Mouse (Mus musculus) midbrain, embryonic 16.5 days (tissue): Measurements from ENCODE around the gene Slc35b1. TPM values are rescaled to one million over a fixed set of nuclear protein-coding genes. Genes with fewer than 3 reads are reported as not detected.
A peak's percentile ranks its signal among the peaks of the same experiment; 100 is the strongest.

Experiments
- ATAC-seq: fragments of 200-750 bp; cut with Nextera tagmentation; 2 replicates; pipeline ENCODE4 v1.8.0; 2017; ENCODE audit warnings: moderate TSS enrichment
- H3K27ac ChIP-seq: fragments of 300-500 bp; sonication (generic); 2 replicates; pipeline ENCODE4 v1.5.1; 2014; ENCODE audit warnings: mild to moderate bottlenecking, low read length, mixed read lengths
- H3K27me3 ChIP-seq: fragments of 300-500 bp; sonication (generic); 2 replicates; pipeline ENCODE4 v1.6.1; 2014; ENCODE audit warnings: low read depth, low read length, mixed read lengths; ENCODE audit not compliant: control insufficient read depth, insufficient read depth
- H3K36me3 ChIP-seq: fragments of 300-500 bp; sonication (generic); 2 replicates; pipeline ENCODE4 v1.6.1; 2014; ENCODE audit warnings: mild to moderate bottlenecking, low read length, moderate library complexity, mixed read lengths; ENCODE audit not compliant: control insufficient read depth, insufficient read depth
- H3K4me1 ChIP-seq: fragments of 300-500 bp; sonication (generic); 2 replicates; pipeline ENCODE4 v1.6.1; 2014; ENCODE audit warnings: mild to moderate bottlenecking, low read length, mixed read lengths; ENCODE audit not compliant: control insufficient read depth, insufficient read depth
- H3K4me2 ChIP-seq: fragments of 300-500 bp; sonication (generic); 2 replicates; pipeline ENCODE4 v1.6.1; 2014; ENCODE audit warnings: mild to moderate bottlenecking, low read length, mixed read lengths
- H3K4me3 ChIP-seq: fragments of 300-500 bp; sonication (generic); 2 replicates; pipeline ENCODE4 v1.5.1; 2014; ENCODE audit warnings: low read depth, mild to moderate bottlenecking, low read length, moderate library complexity, mixed read lengths
- H3K9ac ChIP-seq: fragments of 300-500 bp; sonication (generic); 2 replicates; pipeline ENCODE4 v1.6.1; 2014; ENCODE audit warnings: low read depth, low read length, mixed read lengths
- H3K9me3 ChIP-seq: fragments of 300-500 bp; sonication (generic); replicated peaks from 2 replicates; pipeline ENCODE4 v1.6.1; 2014; ENCODE audit warnings: mild to moderate bottlenecking, low read length, mixed read lengths; ENCODE audit not compliant: control insufficient read depth, poor library complexity, severe bottlenecking
- WGBS: fragments of 180-500 bp; shearing (Covaris S2); extraction: QIAGEN DNeasy Blood & Tissue Kit; methylation state at CpG from one replicate; pipeline ENCODE4 v1.1.7; 2014; 5-methylcytosine and 5-hydroxymethylcytosine counted together
- polyA plus RNA-seq: library from polyadenylated mRNA; unstranded; fragments of >200 nt; fragmentation: Nextera tagmentation; extraction: Ambion mirVana; gene quantifications from 2 replicates; pipeline ENCODE4 v1.2.1, GENCODE M21; 2015

The Slc35b1 gene
- polyA plus RNA-seq, 1 experiment from 2014 or later = 157 TPM

- peaks cover 4% of the 10 kb centered on the region for H3K4me1 ChIP-seq
- no peaks in the 10 kb centered on the region; the same call in 1 of the 2 replicates for H3K27me3 ChIP-seq
- no peak overlapping the region for H3K4me2 ChIP-seq
- WGBS = 52% methylated on average over 1 of the region's 1 CpGs
- H3K4me3 ChIP-seq = no peak overlapping the region
- H3K9me3 ChIP-seq = no peaks in the 10 kb centered on the region
- H3K27ac ChIP-seq = no peak overlapping the region
- H3K36me3 ChIP-seq = 0 out of 2 replicates have a peak, but pooled peaks cover 3% of the 10 kb centered on the region
- no peak for ATAC-seq
- no peak overlapping the region for H3K9ac ChIP-seq
Observed at GRCm38 (mm10) chr11:95396548-95396947, 12.1 kb downstream of the Slc35b1 start.

- ATAC-seq = no peak
- H3K36me3 ChIP-seq = no peaks in the 10 kb centered on the region
- 54% methylated on average over 14 of the region's 14 CpGs for WGBS
- H3K9me3 ChIP-seq = no peaks in the 10 kb centered on the region
- no peak overlapping the region for H3K27ac ChIP-seq
- no peak overlapping the region for H3K9ac ChIP-seq
- H3K27me3 ChIP-seq = no peaks in the 10 kb centered on the region; the same call in 1 of the 2 replicates
- H3K4me1 ChIP-seq = peaks cover 2% of the 10 kb centered on the region; the same call in 1 of the 2 replicates
- H3K4me3 ChIP-seq = no peak overlapping the region
- H3K4me2 ChIP-seq = no peak overlapping the region
Observed at GRCm38 (mm10) chr11:95397843-95398835, 13.6 kb downstream of the Slc35b1 start.

- Histone ChIP-seq H3K4me3 (no peak overlapping the region), H3K9me3 (no peaks in the 10 kb centered on the region), H3K4me2 (no peak overlapping the region), H3K27ac (no peak overlapping the region), H3K9ac (0 out of 2 replicates have a peak overlapping the region, but pooled peaks have one; percentile 10), H3K27me3 (no peaks in the 10 kb centered on the region; the same call in 1 of the 2 replicates), H3K36me3 (no peaks in the 10 kb centered on the region), H3K4me1 (no peaks in the 10 kb centered on the region)
- WGBS = 64% methylated on average over 13 of the region's 13 CpGs
- ATAC-seq = no peak
Observed at GRCm38 (mm10) chr11:95399520-95400020, 15.1 kb downstream of the Slc35b1 start.

GRCm38 (mm10) chr11:95401568-95401967 lies 17.1 kb downstream of the Slc35b1 start:
- Histone ChIP-seq H3K4me2 (no peak overlapping the region), H3K36me3 (no peaks in the 10 kb centered on the region), H3K4me3 (no peak overlapping the region), H3K4me1 (no peaks in the 10 kb centered on the region), H3K27ac (no peak overlapping the region), H3K27me3 (no peaks in the 10 kb centered on the region; the same call in 1 of the 2 replicates), H3K9me3 (no peaks in the 10 kb centered on the region), H3K9ac (no peak overlapping the region)
- 91% methylated on average over 5 of the region's 5 CpGs for WGBS
- no peak for ATAC-seq

GRCm38 (mm10) chr11:95402196-95402595 lies 17.7 kb downstream of the Slc35b1 start:
- no peak for ATAC-seq
- Histone ChIP-seq H3K4me1 (no peaks in the 10 kb centered on the region), H3K4me3 (no peak overlapping the region), H3K4me2 (no peak overlapping the region), H3K27me3 (no peaks in the 10 kb centered on the region; the same call in 1 of the 2 replicates), H3K36me3 (no peaks in the 10 kb centered on the region), H3K27ac (no peak overlapping the region), H3K9ac (no peak overlapping the region), H3K9me3 (no peaks in the 10 kb centered on the region)
- WGBS = 20% methylated on average over 5 of the region's 5 CpGs

- H3K36me3 ChIP-seq = no peaks in the 10 kb centered on the region
- H3K4me1 ChIP-seq = no peaks in the 10 kb centered on the region
- no peak for ATAC-seq
- H3K27ac ChIP-seq = no peak overlapping the region
- H3K9me3 ChIP-seq = no peaks in the 10 kb centered on the region
- WGBS = 32% methylated on average over 8 of the region's 8 CpGs
- no peak overlapping the region for H3K9ac ChIP-seq
- H3K4me2 ChIP-seq = no peak overlapping the region
- H3K4me3 ChIP-seq = no peak overlapping the region
- H3K27me3 ChIP-seq = no peaks in the 10 kb centered on the region; the same call in 1 of the 2 replicates
Observed at GRCm38 (mm10) chr11:95402658-95403101, 18.2 kb downstream of the Slc35b1 start.

- no peaks in the 10 kb centered on the region for H3K36me3 ChIP-seq
- H3K4me3 ChIP-seq = no peak overlapping the region
- H3K9me3 ChIP-seq = no peaks in the 10 kb centered on the region
- WGBS = 66% methylated on average over 16 of the region's 16 CpGs
- H3K9ac ChIP-seq = no peak overlapping the region
- no peaks in the 10 kb centered on the region for H3K4me1 ChIP-seq
- no peaks in the 10 kb centered on the region; the same call in 1 of the 2 replicates for H3K27me3 ChIP-seq
- no peak for ATAC-seq
- no peak overlapping the region for H3K4me2 ChIP-seq
- no peak overlapping the region for H3K27ac ChIP-seq
Observed at GRCm38 (mm10) chr11:95403382-95404340, 19.2 kb downstream of the Slc35b1 start.

- Histone ChIP-seq H3K4me1 (no peaks in the 10 kb centered on the region), H3K27ac (no peak overlapping the region), H3K9me3 (no peaks in the 10 kb centered on the region), H3K36me3 (no peaks in the 10 kb centered on the region), H3K4me3 (no peak overlapping the region), H3K27me3 (no peaks in the 10 kb centered on the region; the same call in 1 of the 2 replicates), H3K4me2 (no peak overlapping the region), H3K9ac (no peak overlapping the region)
- WGBS = 86% methylated on average over 4 of the region's 4 CpGs
- no peak for ATAC-seq
Observed at GRCm38 (mm10) chr11:95405771-95406170, 21.3 kb downstream of the Slc35b1 start.
